Mouse (Mus musculus): ENCODE results near the gene Dyrk1b. TPM values are rescaled to one million over a fixed set of nuclear protein-coding genes. Genes with fewer than 3 reads are reported as not detected.
"Not testable (repeated sequence)": the region's sequence is repeated elsewhere in the genome, so short reads cannot be mapped to it uniquely, and the experiment has no call there.

Gene Dyrk1b
- polyA plus RNA-seq, 1 experiment: 462 TPM

DNA sequence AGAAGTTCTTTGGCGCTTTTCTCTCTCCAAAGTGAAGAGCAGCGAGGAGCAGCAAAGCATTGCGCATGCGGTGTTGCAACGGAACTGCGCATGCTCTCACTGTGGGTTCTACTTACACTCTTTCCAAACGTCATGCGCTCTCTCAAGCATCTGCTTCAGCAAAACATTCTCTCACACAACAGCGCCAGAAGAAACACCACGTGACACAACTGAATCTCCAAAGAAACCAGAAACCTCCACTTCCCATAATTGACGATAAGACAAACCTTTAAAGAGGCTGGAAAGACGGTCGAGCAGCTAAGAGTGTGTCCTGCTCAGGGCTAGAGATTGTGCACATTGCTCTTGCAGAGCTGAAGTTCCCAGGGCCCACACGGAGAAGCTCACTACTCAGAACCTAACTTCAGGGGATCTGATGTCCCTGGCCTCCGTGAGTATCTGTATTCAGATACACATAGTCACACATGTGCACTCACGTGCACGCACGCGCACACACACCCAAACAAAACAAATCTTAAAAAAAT is 29.8 kb downstream of the Dyrk1b start:
- Histone ChIP-seq H3K27ac (ENCODE audit: control insufficient read depth, insufficient read depth, low read depth, low read length) (0 out of 2 replicates have a peak overlapping the region, but pooled peaks have one; percentile 69), H3K4me3 (ENCODE audit: control insufficient read depth, low read depth, low read length) (peak overlapping the region; percentile 81), H3K27me3 (ENCODE audit: control insufficient read depth, insufficient read depth, low read length) (no peaks in the 10 kb centered on the region), H3K36me3 (ENCODE audit: control insufficient read depth, insufficient read depth, low read length) (no peaks in the 10 kb centered on the region), H3K4me1 (ENCODE audit: control insufficient read depth, insufficient read depth, low read length) (peaks cover 4% of the 10 kb centered on the region)
- TF ChIP-seq CTCF (IDR thresholded peaks at IDR 0.05; ENCODE audit: control insufficient read depth, insufficient read depth, insufficient replicate concordance, low read depth, low read length): no peak
- TF ChIP-seq POLR2A (IDR thresholded peaks at IDR 0.05; ENCODE audit: control insufficient read depth, low read depth, low read length): peak; percentile 68; the same call in 1 of the 2 replicates

DNA sequence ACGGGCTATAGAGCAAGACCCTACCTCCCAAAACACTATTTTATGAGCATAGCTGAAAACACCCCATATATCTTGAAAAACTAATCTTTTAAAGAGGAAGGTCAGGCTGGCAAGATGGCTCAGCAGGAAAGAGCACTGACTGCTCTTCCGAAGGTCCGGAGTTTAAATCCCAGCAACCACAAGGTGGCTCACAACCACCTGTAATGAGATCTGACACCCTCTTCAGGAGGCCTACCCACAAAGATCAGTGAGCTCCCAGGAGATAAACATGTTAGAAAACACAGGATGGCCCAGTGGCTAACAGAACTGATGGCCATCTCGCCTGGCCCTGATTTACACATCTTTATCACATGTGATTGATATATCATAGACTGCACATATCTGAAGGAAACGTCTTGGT is 31.5 kb downstream of the Dyrk1b start:
- Histone ChIP-seq H3K27me3 (ENCODE audit: control insufficient read depth, insufficient read depth, low read length) (no peaks in the 10 kb centered on the region), H3K27ac (ENCODE audit: control insufficient read depth, insufficient read depth, low read depth, low read length) (no peak overlapping the region), H3K4me3 (ENCODE audit: control insufficient read depth, low read depth, low read length) (no peak overlapping the region), H3K36me3 (ENCODE audit: control insufficient read depth, insufficient read depth, low read length) (no peaks in the 10 kb centered on the region), H3K4me1 (ENCODE audit: control insufficient read depth, insufficient read depth, low read length) (peaks cover 4% of the 10 kb centered on the region)
- TF ChIP-seq CTCF (IDR thresholded peaks at IDR 0.05; ENCODE audit: control insufficient read depth, insufficient read depth, insufficient replicate concordance, low read depth, low read length) (no peak), POLR2A (IDR thresholded peaks at IDR 0.05; ENCODE audit: control insufficient read depth, low read depth, low read length) (no peak)

DNA sequence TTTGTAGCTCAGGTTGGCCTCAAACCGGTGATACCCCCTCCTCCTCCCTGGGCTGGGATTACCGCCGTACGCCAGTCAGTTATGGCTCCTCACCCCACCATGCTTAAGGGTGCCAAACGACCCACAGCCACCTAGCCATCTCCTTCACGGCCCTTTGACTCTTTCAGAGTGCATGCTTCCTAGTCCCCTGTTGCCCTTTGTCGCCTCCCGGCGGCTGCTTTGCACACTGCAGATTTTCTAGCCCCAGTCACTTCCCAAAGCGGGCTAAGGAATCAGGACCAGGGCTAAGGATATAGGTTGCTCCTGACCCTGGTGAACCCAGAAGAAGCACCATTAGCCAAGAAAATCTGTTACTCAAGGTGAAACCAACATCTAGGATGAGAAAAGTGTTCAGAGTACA is 34.9 kb downstream of the Dyrk1b start:
- no peaks in the 10 kb centered on the region for H3K27me3 ChIP-seq (ENCODE audit: control insufficient read depth, insufficient read depth, low read length)
- no peak for TF ChIP-seq POLR2A (IDR thresholded peaks at IDR 0.05; ENCODE audit: control insufficient read depth, low read depth, low read length)
- peak; percentile 67; the same call in 1 of the 2 replicates for TF ChIP-seq CTCF (IDR thresholded peaks at IDR 0.05; ENCODE audit: control insufficient read depth, insufficient read depth, insufficient replicate concordance, low read depth, low read length)
- H3K4me3 ChIP-seq (ENCODE audit: control insufficient read depth, low read depth, low read length): no peak overlapping the region
- no peaks in the 10 kb centered on the region for H3K36me3 ChIP-seq (ENCODE audit: control insufficient read depth, insufficient read depth, low read length)
- H3K27ac ChIP-seq (ENCODE audit: control insufficient read depth, insufficient read depth, low read depth, low read length): no peak overlapping the region
- H3K4me1 ChIP-seq (ENCODE audit: control insufficient read depth, insufficient read depth, low read length): peaks cover 1% of the 10 kb centered on the region

DNA sequence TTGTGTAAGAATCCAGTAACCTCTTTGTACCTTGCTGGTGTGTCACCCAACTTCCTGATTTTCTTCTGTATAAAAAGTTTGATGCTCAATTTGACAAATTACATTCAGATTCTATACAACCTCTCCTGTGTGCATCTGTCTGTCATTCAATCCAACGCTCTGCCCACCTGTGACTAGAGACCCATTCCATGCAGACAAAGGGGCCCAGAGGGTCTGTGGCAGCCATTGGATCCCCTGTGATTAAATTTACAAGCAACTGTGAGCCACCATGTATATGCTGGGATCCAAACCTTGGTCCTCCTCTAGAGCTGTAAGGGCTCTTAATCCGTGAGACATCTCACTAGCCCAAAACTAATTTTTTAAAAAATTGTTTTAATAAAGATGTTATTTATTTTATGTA is 36.7 kb downstream of the Dyrk1b start:
- not testable (repeated sequence) for H3K4me3 ChIP-seq (ENCODE audit: control insufficient read depth, low read depth, low read length); H3K27me3 ChIP-seq (ENCODE audit: control insufficient read depth, insufficient read depth, low read length); H3K27ac ChIP-seq (ENCODE audit: control insufficient read depth, insufficient read depth, low read depth, low read length); H3K4me1 ChIP-seq (ENCODE audit: control insufficient read depth, insufficient read depth, low read length); H3K36me3 ChIP-seq (ENCODE audit: control insufficient read depth, insufficient read depth, low read length)

DNA sequence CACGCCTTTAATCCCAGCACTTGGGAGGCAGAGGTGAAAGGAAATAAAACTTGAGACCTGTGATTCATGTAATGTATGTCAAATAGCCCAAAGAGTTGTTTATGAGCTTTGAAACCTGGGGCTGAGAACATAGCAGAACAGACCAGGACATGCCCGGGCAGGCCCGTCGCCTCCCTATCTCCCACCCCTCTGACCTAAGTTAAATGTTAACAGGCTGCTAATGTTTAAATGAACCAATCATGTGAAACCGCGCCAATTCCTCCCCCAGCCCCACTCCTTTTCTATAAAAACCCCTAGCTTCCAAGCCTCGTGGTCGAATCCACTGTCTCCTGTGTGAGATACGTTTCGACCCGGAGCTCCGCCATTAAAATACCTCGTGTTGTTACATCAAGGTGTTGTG is 38.5 kb downstream of the Dyrk1b start:
- H3K4me3 ChIP-seq (ENCODE audit: control insufficient read depth, low read depth, low read length); H3K36me3 ChIP-seq (ENCODE audit: control insufficient read depth, insufficient read depth, low read length); H3K27me3 ChIP-seq (ENCODE audit: control insufficient read depth, insufficient read depth, low read length); H3K27ac ChIP-seq (ENCODE audit: control insufficient read depth, insufficient read depth, low read depth, low read length); H3K4me1 ChIP-seq (ENCODE audit: control insufficient read depth, insufficient read depth, low read length): not testable (repeated sequence)

DNA sequence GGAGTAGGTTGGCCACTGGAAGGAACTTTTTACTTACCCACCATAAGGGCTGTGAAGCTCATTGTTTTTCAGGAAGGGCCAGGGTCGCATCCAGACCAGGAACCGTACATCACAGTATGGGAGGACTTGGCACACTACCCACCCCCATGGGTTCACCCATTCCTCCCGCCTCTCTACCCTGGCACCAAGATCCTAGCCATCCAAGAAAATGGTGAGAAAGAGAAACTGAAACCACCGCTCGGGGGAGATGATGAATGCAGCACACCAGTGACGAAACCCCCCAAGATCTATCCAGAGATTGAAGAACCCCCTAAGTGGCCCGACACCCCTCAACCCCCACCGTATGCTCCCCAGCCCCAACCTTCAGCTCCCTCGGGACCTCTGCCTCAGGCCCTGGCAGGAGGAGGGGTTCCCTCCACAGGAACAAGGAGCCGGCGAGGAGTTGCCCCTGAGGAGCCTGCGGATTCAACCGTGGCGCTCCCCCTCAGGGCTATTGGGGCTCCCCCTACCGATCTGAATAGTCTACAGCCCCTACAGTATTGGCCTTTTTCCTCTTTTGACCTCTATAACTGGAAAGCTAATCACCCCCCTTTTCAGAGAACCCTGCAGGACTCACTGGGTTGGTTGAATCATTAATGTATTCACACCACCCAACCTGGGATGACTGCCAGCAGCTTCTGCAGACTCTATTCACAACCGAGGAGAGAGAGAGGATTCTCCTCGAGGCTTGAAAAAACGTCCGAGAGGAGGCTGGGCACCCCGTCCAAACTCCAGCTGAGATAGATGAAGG is 39.9 kb downstream of the Dyrk1b start:
- H3K36me3 ChIP-seq (ENCODE audit: control insufficient read depth, insufficient read depth, low read length); H3K4me1 ChIP-seq (ENCODE audit: control insufficient read depth, insufficient read depth, low read length); H3K4me3 ChIP-seq (ENCODE audit: control insufficient read depth, low read depth, low read length); H3K27me3 ChIP-seq (ENCODE audit: control insufficient read depth, insufficient read depth, low read length); H3K27ac ChIP-seq (ENCODE audit: control insufficient read depth, insufficient read depth, low read depth, low read length): not testable (repeated sequence)

DNA sequence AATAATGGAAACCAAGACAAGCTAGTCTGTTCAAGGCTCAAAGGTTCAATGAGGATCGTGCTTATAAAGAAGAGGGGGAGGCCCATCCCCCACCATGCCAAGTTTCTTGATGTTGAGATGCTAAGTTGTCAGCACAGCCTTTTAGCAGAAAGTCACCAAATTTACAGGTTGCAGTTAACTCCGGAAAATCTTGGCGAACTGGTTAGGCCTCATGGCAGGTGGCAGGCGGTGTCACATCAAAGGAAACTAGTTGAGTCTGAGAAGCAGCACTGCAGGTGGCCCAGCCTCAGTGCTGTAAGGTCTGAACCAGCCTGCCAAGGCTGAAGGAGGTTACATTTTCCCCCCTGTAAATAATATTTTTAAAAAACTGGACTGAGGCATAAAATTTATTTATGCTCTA is 47.6 kb downstream of the Dyrk1b start:
- H3K27ac ChIP-seq (ENCODE audit: control insufficient read depth, insufficient read depth, low read depth, low read length); H3K4me1 ChIP-seq (ENCODE audit: control insufficient read depth, insufficient read depth, low read length); H3K4me3 ChIP-seq (ENCODE audit: control insufficient read depth, low read depth, low read length); H3K27me3 ChIP-seq (ENCODE audit: control insufficient read depth, insufficient read depth, low read length); H3K36me3 ChIP-seq (ENCODE audit: control insufficient read depth, insufficient read depth, low read length): not testable (repeated sequence)

DNA sequence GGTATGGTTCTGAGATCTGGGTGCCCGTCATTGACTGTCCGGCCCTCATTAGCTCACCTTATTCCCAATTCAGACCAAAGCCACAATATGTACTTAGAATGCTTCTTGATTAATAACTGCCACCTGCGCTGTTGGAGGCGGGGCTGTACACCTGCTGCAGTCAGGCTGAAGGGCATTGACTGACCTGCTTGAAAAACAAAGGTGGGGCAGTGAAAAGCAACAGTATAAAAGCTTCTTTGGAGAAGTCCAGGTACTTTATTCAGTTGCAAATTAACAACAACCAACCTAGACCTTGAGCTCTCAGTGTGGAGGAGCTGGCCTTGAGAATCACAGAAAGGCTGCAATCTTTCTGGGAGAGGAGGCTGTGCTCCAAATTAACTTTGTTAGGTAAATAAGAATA is 48.2 kb downstream of the Dyrk1b start:
- not testable (repeated sequence) for H3K27ac ChIP-seq (ENCODE audit: control insufficient read depth, insufficient read depth, low read depth, low read length); H3K4me1 ChIP-seq (ENCODE audit: control insufficient read depth, insufficient read depth, low read length); H3K36me3 ChIP-seq (ENCODE audit: control insufficient read depth, insufficient read depth, low read length); H3K4me3 ChIP-seq (ENCODE audit: control insufficient read depth, low read depth, low read length); H3K27me3 ChIP-seq (ENCODE audit: control insufficient read depth, insufficient read depth, low read length)

Other genes starting within 250 kb of the Dyrk1b start
- gene Zfp780b, start 200.3 kb upstream of the Dyrk1b start, polyA plus RNA-seq (2012; rRNA removed): 1.5 and 1.6 TPM in 2 replicates
- gene Zfp850, start 165.4 kb upstream of the Dyrk1b start, polyA plus RNA-seq (2012; rRNA removed): 1.3 and 2.8 TPM in 2 replicates
- gene Psmc4, start 129.4 kb upstream of the Dyrk1b start, polyA plus RNA-seq (2012; rRNA removed): 55.5 and 57.6 TPM in 2 replicates
- gene Fcgbp, start 108.2 kb upstream of the Dyrk1b start, polyA plus RNA-seq (2012; rRNA removed): 1.3 and 3.4 TPM in 2 replicates
- 0.04 and 0.05 TPM in 2 replicates for gene 9530053A07Rik, start 50.0 kb upstream of the Dyrk1b start, polyA plus RNA-seq (2012; rRNA removed)
- gene Fbl, start 9.8 kb upstream of the Dyrk1b start, polyA plus RNA-seq (2012; rRNA removed): 41.3 and 50.0 TPM in 2 replicates
- 6.0 and 6.1 TPM in 2 replicates for gene Eid2, start 88.4 kb downstream of the Dyrk1b start, polyA plus RNA-seq (2012; rRNA removed)
- 13.9 and 19.5 TPM in 2 replicates for gene Eid2b, start 98.3 kb downstream of the Dyrk1b start, polyA plus RNA-seq (2012; rRNA removed)
- 408 and 454 TPM in 2 replicates for gene Selenov, start 111.7 kb downstream of the Dyrk1b start, polyA plus RNA-seq (2012; rRNA removed)
- 24.9 and 31.9 TPM in 2 replicates for gene Dll3, start 122.8 kb downstream of the Dyrk1b start, polyA plus RNA-seq (2012; rRNA removed)
- 25.6 and 27.6 TPM in 2 replicates for gene Timm50, start 132.6 kb downstream of the Dyrk1b start, polyA plus RNA-seq (2012; rRNA removed)
- 126 and 127 TPM in 2 replicates for gene Supt5, start 159.3 kb downstream of the Dyrk1b start, polyA plus RNA-seq (2012; rRNA removed)
- gene Rps16, start 171.2 kb downstream of the Dyrk1b start, polyA plus RNA-seq (2012; rRNA removed): 227 and 277 TPM in 2 replicates
- 14.7 and 20.1 TPM in 2 replicates for gene Plekhg2, start 193.1 kb downstream of the Dyrk1b start, polyA plus RNA-seq (2012; rRNA removed)
- gene Zfp36, start 200.8 kb downstream of the Dyrk1b start, polyA plus RNA-seq (2012; rRNA removed): 3.8 and 4.9 TPM in 2 replicates
- gene Med29, start 213.2 kb downstream of the Dyrk1b start, polyA plus RNA-seq (2012; rRNA removed): 129 and 135 TPM in 2 replicates
- gene Paf1, start 213.5 kb downstream of the Dyrk1b start, polyA plus RNA-seq (2012; rRNA removed): 84.1 and 97.0 TPM in 2 replicates

Measured in testis, adult 2 months (tissue).